Mouse (Mus musculus): Measurements from ENCODE around the gene Rpusd4. TPM values are rescaled to one million over a fixed set of nuclear protein-coding genes. Genes with fewer than 3 reads are reported as not detected.

Gene Rpusd4
- polyA plus RNA-seq, 1 experiment from 2014 or later: 28.3 TPM

DNA sequence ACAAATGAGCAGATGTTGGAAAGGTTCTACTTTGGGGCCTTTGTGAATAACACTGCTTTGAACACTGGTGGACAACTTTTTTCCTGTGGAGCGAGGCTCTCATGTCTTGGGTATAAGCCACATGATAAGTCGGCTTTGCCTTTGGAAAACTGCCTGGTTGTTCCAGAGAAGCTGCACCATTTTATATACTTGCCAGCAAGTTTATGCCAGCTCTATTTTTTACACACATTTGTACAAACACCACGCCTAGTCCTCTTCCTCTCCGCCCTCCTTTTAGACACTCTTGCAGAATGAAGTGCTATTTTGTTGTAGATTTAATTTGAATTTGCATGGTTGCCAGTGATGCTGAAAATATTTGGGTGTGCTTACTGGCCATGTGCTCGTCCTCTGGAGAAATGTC is 25.8 kb downstream of the Rpusd4 start:
- Histone ChIP-seq H3K36me3 (ENCODE audit: control insufficient read depth, insufficient read depth, low read length) (no peaks in the 10 kb centered on the region), H3K27me3 (ENCODE audit: control insufficient read depth, insufficient read depth, low read length) (0 out of 2 replicates have a peak, but pooled peaks cover 1% of the 10 kb centered on the region)
- WGBS (ENCODE audit: insufficient replicate concordance): 83% methylated on average over 5 of the region's 5 CpGs

DNA sequence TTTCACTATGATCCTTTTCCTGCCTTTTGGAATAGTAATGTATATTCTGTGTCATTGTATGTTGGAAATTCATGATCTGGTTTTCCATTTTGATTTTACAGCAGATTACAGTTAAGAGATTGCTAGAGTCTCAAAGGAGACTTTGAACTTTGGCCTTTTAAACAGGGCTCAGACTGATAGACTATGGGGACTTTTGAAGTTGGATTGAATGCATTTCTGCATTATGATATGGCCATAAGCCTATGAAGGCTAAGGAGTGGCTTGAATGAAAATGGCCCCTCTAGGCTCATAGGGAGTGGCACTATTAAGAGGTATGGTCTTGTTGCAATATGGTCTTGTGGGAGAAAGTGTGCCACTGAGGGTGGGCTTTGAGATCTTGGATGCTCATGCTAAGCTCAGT is 30.1 kb downstream of the Rpusd4 start:
- no peaks in the 10 kb centered on the region for H3K36me3 ChIP-seq (ENCODE audit: control insufficient read depth, insufficient read depth, low read length)
- no peaks in the 10 kb centered on the region for H3K9me3 ChIP-seq (replicated peaks; ENCODE audit: control insufficient read depth, low read length)
- ATAC-seq (replicated peaks; ENCODE audit: insufficient number of reproducible peaks, low FRiP score, low TSS enrichment): no peak

More for the DNA sequence above, 25.8 kb downstream of the Rpusd4 start:
- H3K9ac ChIP-seq (ENCODE audit: low read depth, low read length): no peak overlapping the region
- no peak overlapping the region for H3K4me2 ChIP-seq
- H3K4me1 ChIP-seq (ENCODE audit: control insufficient read depth, insufficient read depth, low read length): no peaks in the 10 kb centered on the region
- no peak overlapping the region for H3K4me3 ChIP-seq (ENCODE audit: low read depth, low read length)
- H3K27ac ChIP-seq (ENCODE audit: low read depth, low read length): no peak overlapping the region
- ATAC-seq (replicated peaks; ENCODE audit: insufficient number of reproducible peaks, low FRiP score, low TSS enrichment): no peak
- no peaks in the 10 kb centered on the region for H3K9me3 ChIP-seq (replicated peaks; ENCODE audit: control insufficient read depth, low read length)

GRCm38 (mm10) chr9:35302172-35302571 is 34.5 kb downstream of the Rpusd4 start:
- H3K36me3 ChIP-seq (ENCODE audit: control insufficient read depth, insufficient read depth, low read length): no peaks in the 10 kb centered on the region
- H3K9me3 ChIP-seq (replicated peaks; ENCODE audit: control insufficient read depth, low read length): no peaks in the 10 kb centered on the region
- ATAC-seq (replicated peaks; ENCODE audit: insufficient number of reproducible peaks, low FRiP score, low TSS enrichment): no peak
- H3K27me3 ChIP-seq (ENCODE audit: control insufficient read depth, insufficient read depth, low read length): no peaks in the 10 kb centered on the region
- no peak overlapping the region for H3K4me2 ChIP-seq
- H3K27ac ChIP-seq (ENCODE audit: low read depth, low read length): no peak overlapping the region
- H3K9ac ChIP-seq (ENCODE audit: low read depth, low read length): no peak overlapping the region
- WGBS (ENCODE audit: insufficient replicate concordance): 82% methylated on average over 3 of the region's 3 CpGs
- H3K4me1 ChIP-seq (ENCODE audit: control insufficient read depth, insufficient read depth, low read length): no peaks in the 10 kb centered on the region
- no peak overlapping the region for H3K4me3 ChIP-seq (ENCODE audit: low read depth, low read length)

More for the DNA sequence above, 30.1 kb downstream of the Rpusd4 start:
- Histone ChIP-seq H3K9ac (ENCODE audit: low read depth, low read length) (no peak overlapping the region), H3K27me3 (ENCODE audit: control insufficient read depth, insufficient read depth, low read length) (no peaks in the 10 kb centered on the region), H3K4me2 (no peak overlapping the region), H3K4me3 (ENCODE audit: low read depth, low read length) (no peak overlapping the region), H3K4me1 (ENCODE audit: control insufficient read depth, insufficient read depth, low read length) (no peaks in the 10 kb centered on the region), H3K27ac (ENCODE audit: low read depth, low read length) (no peak overlapping the region)

- 74% methylated on average over 7 of the region's 7 CpGs for whole genome bisulfite sequencing (ENCODE audit: insufficient replicate concordance)
- Histone ChIP-seq H3K4me3 (ENCODE audit: low read depth, low read length) (no peak overlapping the region), H3K9ac (ENCODE audit: low read depth, low read length) (no peak overlapping the region), H3K4me2 (no peak overlapping the region), H3K36me3 (ENCODE audit: control insufficient read depth, insufficient read depth, low read length) (no peaks in the 10 kb centered on the region), H3K27me3 (ENCODE audit: control insufficient read depth, insufficient read depth, low read length) (no peaks in the 10 kb centered on the region), H3K4me1 (ENCODE audit: control insufficient read depth, insufficient read depth, low read length) (no peaks in the 10 kb centered on the region), H3K9me3 (replicated peaks; ENCODE audit: control insufficient read depth, low read length) (no peaks in the 10 kb centered on the region), H3K27ac (ENCODE audit: low read depth, low read length) (no peak overlapping the region)
- ATAC-seq (replicated peaks; ENCODE audit: insufficient number of reproducible peaks, low FRiP score, low TSS enrichment): no peak
Measured at GRCm38 (mm10) chr9:35307461-35307860, 39.8 kb downstream of the Rpusd4 start.

- H3K27ac ChIP-seq (ENCODE audit: low read depth, low read length): no peak overlapping the region
- WGBS (ENCODE audit: insufficient replicate concordance): 78% methylated on average over 6 of the region's 6 CpGs
- peaks cover 4% of the 10 kb centered on the region; the same call in 1 of the 2 replicates for H3K4me1 ChIP-seq (ENCODE audit: control insufficient read depth, insufficient read depth, low read length)
- no peaks in the 10 kb centered on the region for H3K9me3 ChIP-seq (replicated peaks; ENCODE audit: control insufficient read depth, low read length)
- H3K27me3 ChIP-seq (ENCODE audit: control insufficient read depth, insufficient read depth, low read length): no peaks in the 10 kb centered on the region
- H3K4me2 ChIP-seq: no peak overlapping the region
- no peak for ATAC-seq (replicated peaks; ENCODE audit: insufficient number of reproducible peaks, low FRiP score, low TSS enrichment)
- H3K36me3 ChIP-seq (ENCODE audit: control insufficient read depth, insufficient read depth, low read length): no peaks in the 10 kb centered on the region
- H3K9ac ChIP-seq (ENCODE audit: low read depth, low read length): no peak overlapping the region
- H3K4me3 ChIP-seq (ENCODE audit: low read depth, low read length): no peak overlapping the region
Measured at GRCm38 (mm10) chr9:35310377-35310776, 42.7 kb downstream of the Rpusd4 start.

DNA sequence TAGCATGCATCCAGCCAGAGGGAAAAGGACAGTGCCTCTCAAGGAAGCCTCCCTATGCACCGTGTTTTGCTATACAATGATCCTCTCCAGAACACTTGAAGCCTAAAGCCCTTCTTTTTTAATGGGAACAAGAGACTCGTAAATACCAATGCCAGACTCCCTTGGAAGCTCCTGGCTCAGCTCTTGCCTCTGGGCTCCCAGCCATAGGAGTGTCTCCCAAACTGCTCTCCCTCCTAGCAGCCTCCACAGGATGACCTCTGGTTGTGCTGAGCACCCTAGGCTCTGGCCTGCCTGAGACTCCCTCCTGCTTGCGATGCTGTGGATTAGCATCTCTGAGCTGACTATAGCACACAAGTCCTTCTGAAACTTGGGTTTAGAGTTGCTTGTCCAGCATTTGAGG is 44.9 kb downstream of the Rpusd4 start:
- no peak overlapping the region for H3K27ac ChIP-seq (ENCODE audit: low read depth, low read length)
- ATAC-seq (replicated peaks; ENCODE audit: insufficient number of reproducible peaks, low FRiP score, low TSS enrichment): no peak

GRCm38 (mm10) chr9:35313601-35314000 is 45.9 kb downstream of the Rpusd4 start:
- peaks cover 16% of the 10 kb centered on the region for H3K4me1 ChIP-seq (ENCODE audit: control insufficient read depth, insufficient read depth, low read length)
- 37% methylated on average over 4 of the region's 4 CpGs for WGBS (ENCODE audit: insufficient replicate concordance)
- H3K4me2 ChIP-seq: no peak overlapping the region
- H3K9me3 ChIP-seq (replicated peaks; ENCODE audit: control insufficient read depth, low read length): no peaks in the 10 kb centered on the region
- no peak overlapping the region for H3K4me3 ChIP-seq (ENCODE audit: low read depth, low read length)
- H3K9ac ChIP-seq (ENCODE audit: low read depth, low read length): no peak overlapping the region
- no peaks in the 10 kb centered on the region for H3K36me3 ChIP-seq (ENCODE audit: control insufficient read depth, insufficient read depth, low read length)
- no peaks in the 10 kb centered on the region for H3K27me3 ChIP-seq (ENCODE audit: control insufficient read depth, insufficient read depth, low read length)
- ATAC-seq (replicated peaks; ENCODE audit: insufficient number of reproducible peaks, low FRiP score, low TSS enrichment): no peak
- no peak overlapping the region for H3K27ac ChIP-seq (ENCODE audit: low read depth, low read length)

More for the DNA sequence above, 44.9 kb downstream of the Rpusd4 start:
- Histone ChIP-seq H3K4me3 (ENCODE audit: low read depth, low read length) (no peak overlapping the region), H3K36me3 (ENCODE audit: control insufficient read depth, insufficient read depth, low read length) (no peaks in the 10 kb centered on the region), H3K9me3 (replicated peaks; ENCODE audit: control insufficient read depth, low read length) (no peaks in the 10 kb centered on the region), H3K9ac (ENCODE audit: low read depth, low read length) (no peak overlapping the region), H3K4me2 (no peak overlapping the region), H3K4me1 (ENCODE audit: control insufficient read depth, insufficient read depth, low read length) (peaks cover 9% of the 10 kb centered on the region), H3K27me3 (ENCODE audit: control insufficient read depth, insufficient read depth, low read length) (no peaks in the 10 kb centered on the region)
- 70% methylated on average over 3 of the region's 3 CpGs for WGBS (ENCODE audit: insufficient replicate concordance)

GRCm38 (mm10) chr9:35314254-35314653 is 46.6 kb downstream of the Rpusd4 start:
- H3K36me3 ChIP-seq (ENCODE audit: control insufficient read depth, insufficient read depth, low read length): no peaks in the 10 kb centered on the region
- no peak overlapping the region for H3K9ac ChIP-seq (ENCODE audit: low read depth, low read length)
- no peak for ATAC-seq (replicated peaks; ENCODE audit: insufficient number of reproducible peaks, low FRiP score, low TSS enrichment)
- no peaks in the 10 kb centered on the region for H3K9me3 ChIP-seq (replicated peaks; ENCODE audit: control insufficient read depth, low read length)
- no peak overlapping the region for H3K4me2 ChIP-seq
- no peak overlapping the region for H3K27ac ChIP-seq (ENCODE audit: low read depth, low read length)
- no peaks in the 10 kb centered on the region for H3K27me3 ChIP-seq (ENCODE audit: control insufficient read depth, insufficient read depth, low read length)
- H3K4me1 ChIP-seq (ENCODE audit: control insufficient read depth, insufficient read depth, low read length): peaks cover 19% of the 10 kb centered on the region
- WGBS (ENCODE audit: insufficient replicate concordance): 54% methylated on average over 1 of the region's 1 CpGs
- no peak overlapping the region for H3K4me3 ChIP-seq (ENCODE audit: low read depth, low read length)

- Histone ChIP-seq H3K4me2 (no peak overlapping the region), H3K4me1 (ENCODE audit: control insufficient read depth, insufficient read depth, low read length) (peaks cover 19% of the 10 kb centered on the region), H3K27me3 (ENCODE audit: control insufficient read depth, insufficient read depth, low read length) (no peaks in the 10 kb centered on the region), H3K36me3 (ENCODE audit: control insufficient read depth, insufficient read depth, low read length) (no peaks in the 10 kb centered on the region), H3K4me3 (ENCODE audit: low read depth, low read length) (no peak overlapping the region), H3K27ac (ENCODE audit: low read depth, low read length) (no peak overlapping the region), H3K9ac (ENCODE audit: low read depth, low read length) (no peak overlapping the region), H3K9me3 (replicated peaks; ENCODE audit: control insufficient read depth, low read length) (no peaks in the 10 kb centered on the region)
- no peak for ATAC-seq (replicated peaks; ENCODE audit: insufficient number of reproducible peaks, low FRiP score, low TSS enrichment)
- 58% methylated on average over 3 of the region's 3 CpGs for WGBS (ENCODE audit: insufficient replicate concordance)
Measured at GRCm38 (mm10) chr9:35316771-35317211, 49.1 kb downstream of the Rpusd4 start.
